Comparison of ENCODE assay signal across 10 mouse cellular contexts in the genomic region with DNA sequence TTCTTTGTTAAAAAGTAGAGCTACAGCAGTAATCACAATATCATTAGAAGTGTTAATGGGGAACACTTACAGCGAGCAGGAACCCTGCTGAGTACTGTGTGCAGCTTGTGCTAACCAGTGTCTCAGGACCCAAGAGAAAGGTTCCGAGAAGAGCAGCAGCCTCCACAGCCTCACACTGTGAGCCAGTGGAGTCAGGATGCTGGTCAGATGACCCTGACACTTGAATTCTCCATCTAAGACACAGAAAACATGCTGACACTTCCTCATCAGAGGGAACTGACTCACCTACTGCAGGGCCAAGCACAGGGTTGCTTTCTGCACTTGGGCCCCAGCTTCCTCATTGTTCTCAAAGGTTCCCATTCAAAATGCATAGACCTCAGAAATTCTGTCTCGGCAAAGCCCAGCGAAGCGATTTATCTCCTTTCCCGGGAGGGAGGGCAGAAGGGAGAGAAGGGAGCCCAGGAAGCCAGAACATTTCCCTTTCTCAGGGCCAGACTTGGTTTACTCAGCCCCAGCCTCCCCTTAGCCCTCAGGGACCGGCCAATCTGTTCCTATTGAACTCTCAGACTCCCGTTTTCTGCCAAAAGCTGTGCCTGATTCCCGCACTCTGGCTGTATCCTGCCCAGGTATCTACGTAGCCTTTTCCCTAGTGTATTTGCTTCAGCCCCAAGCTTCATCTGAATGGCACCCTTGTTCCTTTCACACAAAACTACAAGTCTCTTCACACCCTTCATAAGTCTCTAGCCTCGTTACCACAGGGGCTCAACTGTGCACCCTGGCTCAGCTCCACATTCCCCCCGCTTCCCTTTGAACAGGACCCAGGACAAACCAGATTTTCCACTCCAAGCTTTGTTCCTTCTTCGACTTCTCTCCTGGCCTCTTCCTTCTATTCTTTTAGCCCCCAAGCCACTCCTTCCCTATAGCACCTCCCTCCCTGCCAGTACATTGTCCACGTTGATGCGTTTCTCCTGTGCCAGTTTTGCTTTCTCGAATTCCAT. TPM values are rescaled to one million over a fixed set of nuclear protein-coding genes. Genes with fewer than 3 reads are reported as not detected.
DNase-seq lines count a peak whose midpoint lies in the region; ATAC-seq and TF ChIP-seq lines count a peak whose summit lies in the region.
"Had no signal": no experiment of that assay in that cellular context is flagged by ENCODE, and none has a peak within 500 bp of the region (broad histone marks: within the 10 kb centered on the region; RNA-seq: fewer than 3 reads in every experiment).

No protein-coding gene starts in this region.

- H3K9me3 ChIP-seq in hindbrain, embryonic 12.5 days (replicated peaks), result no peaks in the 10 kb centered on the region
- H3K9me3 ChIP-seq: neural tube, embryonic 12.5 days had no signal

- 60% methylated on average over 16 of the region's 16 CpGs for WGBS in olfactory bulb, adult 2 months
- WGBS in hindbrain, embryonic 12.5 days, result 47% methylated on average over 16 of the region's 16 CpGs

- no peaks in the 10 kb centered on the region; the same call in 1 of the 2 replicates for H3K27me3 ChIP-seq in hindbrain, embryonic 12.5 days
- H3K27me3 ChIP-seq: neural tube, embryonic 12.5 days had no signal

- H3K4me3 ChIP-seq in layer of hippocampus, adult 2 months, result no peak overlapping the region
- no peak overlapping the region for H3K4me3 ChIP-seq in olfactory bulb, adult 2 months (ENCODE audit: insufficient read depth, low read depth, low read length)
- H3K4me3 ChIP-seq in hindbrain, embryonic 12.5 days, result no peak overlapping the region
- H3K4me3 ChIP-seq: neural tube, embryonic 12.5 days had no signal

- no peaks in the 10 kb centered on the region for H3K36me3 ChIP-seq in hindbrain, embryonic 12.5 days
- H3K36me3 ChIP-seq: neural tube, embryonic 12.5 days had no signal

- TF ChIP-seq POLR2A in olfactory bulb, adult 2 months (IDR thresholded peaks at IDR 0.05; ENCODE audit: insufficient read depth, low read depth, low read length), result no peak

- peak overlapping the region; percentile 65 for H3K27ac ChIP-seq in layer of hippocampus, adult 2 months
- H3K27ac ChIP-seq in olfactory bulb, adult 2 months (ENCODE audit: insufficient read depth, low read depth, low read length), result peak overlapping the region; percentile 40; the same call in 1 of the 2 replicates
- H3K27ac ChIP-seq in hindbrain, embryonic 12.5 days, result no peak overlapping the region
- H3K27ac ChIP-seq: neural tube, embryonic 12.5 days had no signal

- H3K4me1 ChIP-seq in olfactory bulb, adult 2 months (ENCODE audit: control insufficient read depth, insufficient read depth, low read length), result peaks cover 8% of the 10 kb centered on the region; the same call in 1 of the 2 replicates
- H3K4me1 ChIP-seq in hindbrain, embryonic 12.5 days, result peaks cover 9% of the 10 kb centered on the region

- no peak for TF ChIP-seq CTCF in layer of hippocampus, adult 2 months (conservative IDR thresholded peaks at IDR 0.05)
- no peak for TF ChIP-seq CTCF in olfactory bulb, adult 2 months (IDR thresholded peaks at IDR 0.05; ENCODE audit: insufficient read depth, low read depth, low read length)

- no peak overlapping the region for H3K4me2 ChIP-seq in hindbrain, embryonic 12.5 days (replicated peaks)
- H3K4me2 ChIP-seq: neural tube, embryonic 12.5 days had no signal

- ATAC-seq in hindbrain, embryonic 12.5 days (ENCODE audit: low FRiP score), result no peak
- ATAC-seq: hindbrain, embryonic 16.5 days had no signal

- H3K9ac ChIP-seq in hindbrain, embryonic 12.5 days, result no peak overlapping the region; the same call in 1 of the 2 replicates
- H3K9ac ChIP-seq: neural tube, embryonic 12.5 days had no signal

- peak; percentile 44 for DNase-seq in adrenal gland, adult 2 months
- DNase-seq in adrenal gland, postnatal 4 days (ENCODE audit: low spot score in 2 of 2), result no peak
- no peak for DNase-seq in layer of hippocampus, adult 2 months (ENCODE audit: low spot score in 2 of 2)
- no peak for DNase-seq in layer of hippocampus, postnatal 36 days
- peak; percentile 11 for DNase-seq in liver
- DNase-seq in gastrocnemius, adult 8-10 months (ENCODE audit: low spot score in 2 of 2), result no peak

RNA-seq across cellular contexts. Expression of a gene that starts 21.2 kb away (rescaled TPM):
- not detected for total RNA-seq in adrenal gland, adult 2 months (2021)
- polyA plus RNA-seq in adrenal gland, adult 2 months (2012; rRNA removed), result 0.04 TPM in 1 of 2 replicates, not detected in the other
- total RNA-seq in adrenal gland, postnatal 4 days (2021), result not detected
- under 1 TPM; 0.38 to 0.54 TPM for total RNA-seq in layer of hippocampus, adult 2 months (2021)
- under 1 TPM; 0.20 to 0.35 TPM for total RNA-seq in layer of hippocampus, postnatal 36 days (2021)
- not detected in 2 replicates for polyA plus RNA-seq in olfactory bulb, adult 2 months (2012; ENCODE audit: insufficient read depth, insufficient read length, low replicate concordance, missing spikeins)
- total RNA-seq in gastrocnemius, adult 8-10 months (2022), result not detected
- 0.10 TPM in 1 of 2 replicates, not detected in the other for polyA plus RNA-seq in hindbrain, embryonic 12.5 days (2016; fragmentation: Nextera tagmentation; extraction: Ambion mirVana)
- polyA plus RNA-seq: hindbrain, embryonic 16.5 days; neural tube, embryonic 12.5 days had no signal

Comparison
In these comparisons a context has a peak if more than half of its experiments do, and no peak if none do; other contexts are left out.
1. DNase-seq: peak in adrenal gland, adult 2 months (single experiment) and liver (single experiment); none in adrenal gland, postnatal 4 days (0 of 2), layer of hippocampus, adult 2 months (0 of 2), layer of hippocampus, postnatal 36 days (0 of 2) and gastrocnemius, adult 8-10 months (0 of 2).